Mouse (Mus musculus) G1E (cell line): Measurements from ENCODE around the gene Iqschfp. TPM values are rescaled to one million over a fixed set of nuclear protein-coding genes. Genes with fewer than 3 reads are reported as not detected.

ENCODE experiments used
- ATAC-seq: 2 replicates; pipeline ENCODE4 v1.8.0; 2016; ENCODE audit warnings: mild to moderate bottlenecking; ENCODE audit not compliant: insufficient number of reproducible peaks, poor library complexity, low FRiP score, severe bottlenecking; ENCODE audit errors: extremely low read depth
- DNase-seq: peaks from one replicate; pipeline ENCODE4 v3.0.0; 2012; ENCODE audit warnings: low spot score
- H3K27me3 ChIP-seq: 2 replicates; pipeline ENCODE4 v1.6.1; 2012; ENCODE audit warnings: mild to moderate bottlenecking, low read length, inconsistent platforms; ENCODE audit not compliant: insufficient read depth
- H3K36me3 ChIP-seq: replicated peaks from 2 replicates; pipeline ENCODE3; 2012; ENCODE audit warnings: mild to moderate bottlenecking, inconsistent platforms
- H3K4me1 ChIP-seq: 2 replicates; pipeline ENCODE4 v1.6.1; 2012; ENCODE audit warnings: low read depth, low read length, inconsistent platforms, mixed read lengths; ENCODE audit not compliant: insufficient read depth
- H3K4me3 ChIP-seq: 2 replicates; pipeline ENCODE4 v1.5.1; 2012; ENCODE audit warnings: low read depth, mild to moderate bottlenecking, inconsistent platforms, low read length, moderate library complexity, mixed read lengths
- H3K9me3 ChIP-seq: replicated peaks from 2 replicates; pipeline ENCODE4 v1.6.1; 2012; ENCODE audit warnings: inconsistent platforms
- CTCF ChIP-seq: IDR thresholded peaks from 2 replicates; pipeline ENCODE4 v1.5.1; 2012; ENCODE audit warnings: low read depth, low read length, inconsistent platforms, mixed read lengths
- GATA1 ChIP-seq: IDR thresholded peaks from 2 replicates; pipeline ENCODE4 v1.6.1; 2012; ENCODE audit warnings: borderline replicate concordance, low read length, inconsistent platforms, mixed read lengths
- GATA2 ChIP-seq: IDR thresholded peaks from 2 replicates; pipeline ENCODE4 v1.6.1; 2012; ENCODE audit warnings: low read depth, low read length, inconsistent platforms, borderline replicate concordance
- POLR2AphosphoS5 ChIP-seq: IDR thresholded peaks from 2 replicates; pipeline ENCODE4 v1.6.1; 2012; ENCODE audit warnings: low read depth, low read length, inconsistent platforms; ENCODE audit not compliant: insufficient replicate concordance
- TAL1 ChIP-seq: conservative IDR thresholded peaks from 2 replicates; pipeline ENCODE4 v1.6.1; 2012; ENCODE audit warnings: low read depth, low read length, inconsistent platforms, mixed read lengths
- polyA plus RNA-seq: library from polyadenylated mRNA; stranded (reverse); fragments of >175 nt; gene quantifications from 2 replicates; pipeline ENCODE4 v1.2.3, GENCODE M21; 2012
- total RNA-seq, 2 experiments: library from RNA; stranded (forward) in 1 of 2; stranded (reverse) in 1 of 2; fragments of 200-1000 nt in 1 of 2; fragments of >200 nt in 1 of 2; fragmentation: Nextera tagmentation in 1 of 2; gene quantifications; 2 replicates each; pipeline ENCODE4 v1.2.3; 2014 to 2017

Gene Iqschfp
- total and polyA plus RNA-seq, 3 experiments: not detected

GRCm38 (mm10) chr3:67961934-67962639, 70.1 kb downstream of the Iqschfp start:
- no peak for TF ChIP-seq CTCF
- no peaks in the 10 kb centered on the region for H3K36me3 ChIP-seq
- peaks cover 4% of the 10 kb centered on the region; the same call in 1 of the 2 replicates for H3K9me3 ChIP-seq
- no peaks in the 10 kb centered on the region for H3K4me1 ChIP-seq
- DNase-seq (no peak), ATAC-seq (no peak)
- H3K27me3 ChIP-seq: no peaks in the 10 kb centered on the region
- no peak overlapping the region for H3K4me3 ChIP-seq

GRCm38 (mm10) chr3:67974340-67974998, 82.4 kb downstream of the Iqschfp start:
- H3K4me3 ChIP-seq: no peak overlapping the region
- DNase-seq (no peak), ATAC-seq (no peak)
- no peaks in the 10 kb centered on the region for H3K27me3 ChIP-seq
- H3K9me3 ChIP-seq: peaks cover 4% of the 10 kb centered on the region; the same call in 1 of the 2 replicates
- TF ChIP-seq TAL1 (no peak), GATA2 (no peak), CTCF (no peak), POLR2AphosphoS5 (no peak), GATA1 (no peak)
- no peaks in the 10 kb centered on the region for H3K36me3 ChIP-seq
- H3K4me1 ChIP-seq: no peaks in the 10 kb centered on the region

- Histone ChIP-seq H3K9me3 (peaks cover 11% of the 10 kb centered on the region), H3K27me3 (no peaks in the 10 kb centered on the region), H3K36me3 (no peaks in the 10 kb centered on the region), H3K4me1 (no peaks in the 10 kb centered on the region), H3K4me3 (no peak overlapping the region)
- TF ChIP-seq CTCF: no peak
- TF ChIP-seq TAL1: no peak
- no peak for TF ChIP-seq GATA2
- no peak for TF ChIP-seq GATA1
- TF ChIP-seq POLR2AphosphoS5: no peak
- DNase-seq (no peak), ATAC-seq (no peak)
Observed at GRCm38 (mm10) chr3:67980006-67980405, 88.0 kb downstream of the Iqschfp start.

GRCm38 (mm10) chr3:67983329-67983728, 91.3 kb downstream of the Iqschfp start:
- TF ChIP-seq POLR2AphosphoS5 (no peak), TAL1 (no peak), GATA1 (no peak), GATA2 (no peak), CTCF (no peak)
- ATAC-seq: no peak
- DNase-seq: no peak

GRCm38 (mm10) chr3:68002415-68002814, 110.4 kb downstream of the Iqschfp start:
- TF ChIP-seq GATA1 (no peak), GATA2 (no peak)
- H3K4me3 ChIP-seq: no peak overlapping the region
- ATAC-seq (no peak), DNase-seq (no peak)
- no peaks in the 10 kb centered on the region for H3K36me3 ChIP-seq
- peaks cover 7% of the 10 kb centered on the region for H3K9me3 ChIP-seq
- no peaks in the 10 kb centered on the region for H3K4me1 ChIP-seq
- H3K27me3 ChIP-seq: no peaks in the 10 kb centered on the region

More at GRCm38 (mm10) chr3:67983329-67983728, 91.3 kb downstream of the Iqschfp start:
- H3K9me3 ChIP-seq: peaks cover 9% of the 10 kb centered on the region
- H3K27me3 ChIP-seq: no peaks in the 10 kb centered on the region
- no peak overlapping the region for H3K4me3 ChIP-seq
- no peaks in the 10 kb centered on the region for H3K4me1 ChIP-seq
- no peaks in the 10 kb centered on the region for H3K36me3 ChIP-seq

- ATAC-seq: no peak
- no peaks in the 10 kb centered on the region for H3K27me3 ChIP-seq
- H3K36me3 ChIP-seq: no peaks in the 10 kb centered on the region
Observed at GRCm38 (mm10) chr3:68012342-68012741, 120.3 kb downstream of the Iqschfp start.

More at GRCm38 (mm10) chr3:68012342-68012741, 120.3 kb downstream of the Iqschfp start:
- TF ChIP-seq GATA2 (no peak), TAL1 (no peak), GATA1 (no peak), POLR2AphosphoS5 (no peak), CTCF (no peak)
- Histone ChIP-seq H3K4me3 (no peak overlapping the region), H3K4me1 (no peaks in the 10 kb centered on the region), H3K9me3 (no peaks in the 10 kb centered on the region)
- no peak for DNase-seq
